Mouse (Mus musculus) bone marrow macrophage, adult 2 months (primary cell): ENCODE results near the gene Mpped2.

Experiments
- CTCF ChIP-seq: IDR thresholded peaks from 2 replicates; pipeline ENCODE4 v1.5.1; 2012; ENCODE audit warnings: low read depth, mild to moderate bottlenecking, low read length, moderate library complexity
- POLR2A ChIP-seq: IDR thresholded peaks from 2 replicates; pipeline ENCODE4 v1.6.1; 2012; ENCODE audit warnings: mild to moderate bottlenecking, low read depth, low read length, borderline replicate concordance

DNA sequence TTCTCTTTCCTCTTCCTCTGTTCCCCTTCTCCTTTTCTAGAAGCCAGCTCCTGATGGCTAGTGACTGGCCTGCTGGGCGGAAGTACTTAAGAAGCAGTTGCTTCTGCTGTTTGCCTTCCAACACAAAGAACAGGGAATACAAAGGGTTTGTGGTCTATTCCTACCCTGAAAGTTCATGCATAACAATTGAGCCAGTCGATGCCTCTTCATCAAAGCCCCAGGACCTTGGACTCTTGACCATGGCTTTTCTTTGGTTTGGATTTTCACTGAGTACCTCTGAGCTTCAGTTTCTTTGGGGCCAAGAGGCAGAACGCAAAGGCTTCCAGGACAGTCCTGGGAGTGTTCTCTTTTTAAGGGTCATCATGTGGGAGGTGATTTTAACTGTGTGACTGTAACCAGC lies 57.8 kb downstream of the Mpped2 start:
- TF ChIP-seq CTCF = no peak
- no peak for TF ChIP-seq POLR2A
